Mouse (Mus musculus) testis, adult 2 months (tissue): ENCODE data around the gene Tacr1.

Experiments
- CTCF ChIP-seq: fragments of 200-500 bp; IDR thresholded peaks from 2 replicates; pipeline ENCODE4 v1.5.1; 2012; ENCODE audit warnings: low read depth, mild to moderate bottlenecking, inconsistent platforms, low read length, moderate library complexity; ENCODE audit not compliant: control insufficient read depth, insufficient read depth, insufficient replicate concordance
- POLR2A ChIP-seq: fragments of 200-500 bp; IDR thresholded peaks from 2 replicates; pipeline ENCODE4 v1.6.1; 2012; ENCODE audit warnings: low read depth, mild to moderate bottlenecking, inconsistent platforms, low read length, moderate library complexity; ENCODE audit not compliant: control insufficient read depth

GRCm38 (mm10) chr6:82376144-82376543, 26.0 kb upstream of the Tacr1 start:
- TF ChIP-seq CTCF (no peak), POLR2A (no peak)
